Mouse (Mus musculus) embryonic facial prominence, embryonic 15.5 days (tissue): ENCODE data around the gene Zmat5. TPM values are rescaled to one million over a fixed set of nuclear protein-coding genes. Genes with fewer than 3 reads are reported as not detected.

Experiments used
- ATAC-seq: fragments of 200-750 bp; cut with Nextera tagmentation; 2 replicates; pipeline ENCODE4 v1.8.0; 2017; ENCODE audit warnings: low read depth, moderate TSS enrichment; ENCODE audit not compliant: insufficient number of reproducible peaks, low FRiP score, low TSS enrichment
- H3K27ac ChIP-seq: fragments of 300-500 bp; sonication (generic); replicated peaks from 2 replicates; pipeline ENCODE4 v1.5.1; 2015; ENCODE audit warnings: mild to moderate bottlenecking, inconsistent platforms
- H3K27me3 ChIP-seq: fragments of 300-500 bp; sonication (generic); 2 replicates; pipeline ENCODE4 v1.6.1; 2015; ENCODE audit warnings: inconsistent platforms
- H3K36me3 ChIP-seq: fragments of 300-500 bp; sonication (generic); 2 replicates; pipeline ENCODE4 v1.6.1; 2015; ENCODE audit warnings: mild to moderate bottlenecking, inconsistent platforms
- H3K4me1 ChIP-seq: fragments of 300-500 bp; sonication (generic); 2 replicates; pipeline ENCODE4 v1.6.1; 2015; ENCODE audit warnings: inconsistent platforms
- H3K4me2 ChIP-seq: fragments of 300-500 bp; sonication (generic); replicated peaks from 2 replicates; pipeline ENCODE4 v1.6.1; 2015; ENCODE audit warnings: mild to moderate bottlenecking, inconsistent platforms
- H3K4me3 ChIP-seq: fragments of 300-500 bp; sonication (generic); replicated peaks from 2 replicates; pipeline ENCODE4 v1.5.1; 2015; ENCODE audit warnings: mild to moderate bottlenecking, inconsistent platforms
- H3K9ac ChIP-seq: fragments of 300-500 bp; sonication (generic); 2 replicates; pipeline ENCODE4 v1.6.1; 2015; ENCODE audit warnings: inconsistent platforms
- H3K9me3 ChIP-seq: fragments of 300-500 bp; sonication (generic); replicated peaks from 2 replicates; pipeline ENCODE4 v1.6.1; 2016; ENCODE audit warnings: inconsistent platforms
- WGBS: fragments of 180-500 bp; shearing (Covaris S2); methylation state at CpG from one replicate; pipeline ENCODE4 v1.1.7; 2015; 5-methylcytosine and 5-hydroxymethylcytosine counted together
- polyA plus RNA-seq: library from polyadenylated mRNA; unstranded; fragments of >200 nt; fragmentation: Nextera tagmentation; extraction: Ambion mirVana; gene quantifications from 2 replicates; pipeline ENCODE4 v1.2.1, GENCODE M21; 2015

The Zmat5 gene
- polyA plus RNA-seq, 1 experiment from 2014 or later, result 67.1 TPM

DNA sequence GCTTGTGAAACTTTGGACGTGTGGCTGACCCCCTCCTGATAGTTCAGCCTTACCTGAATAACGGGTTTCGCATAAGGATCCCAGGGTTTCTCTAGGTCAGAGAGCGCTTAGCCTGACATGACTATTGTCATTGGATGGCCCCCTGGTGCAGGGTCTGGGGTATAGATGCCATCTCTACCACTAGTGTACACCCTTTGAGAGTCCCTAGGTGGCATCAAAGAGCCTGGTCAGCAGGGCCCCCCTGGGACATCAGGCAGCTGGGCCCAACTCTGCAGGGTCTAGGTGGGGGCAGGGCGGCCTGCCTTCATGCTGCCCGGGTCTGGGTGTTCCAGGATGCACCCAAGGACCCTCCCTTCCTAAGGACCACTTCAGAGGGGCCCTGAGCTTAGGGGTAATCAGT, 31.9 kb downstream of the Zmat5 start:
- whole genome bisulfite sequencing, result 55% methylated on average over 6 of the region's 6 CpGs
- Histone ChIP-seq H3K4me3 (no peak overlapping the region), H3K4me2 (no peak overlapping the region), H3K9me3 (no peaks in the 10 kb centered on the region), H3K36me3 (peaks cover 7% of the 10 kb centered on the region; the same call in 1 of the 2 replicates), H3K27me3 (no peaks in the 10 kb centered on the region), H3K9ac (no peak overlapping the region), H3K4me1 (no peaks in the 10 kb centered on the region), H3K27ac (no peak overlapping the region)
- ATAC-seq, result no peak

DNA sequence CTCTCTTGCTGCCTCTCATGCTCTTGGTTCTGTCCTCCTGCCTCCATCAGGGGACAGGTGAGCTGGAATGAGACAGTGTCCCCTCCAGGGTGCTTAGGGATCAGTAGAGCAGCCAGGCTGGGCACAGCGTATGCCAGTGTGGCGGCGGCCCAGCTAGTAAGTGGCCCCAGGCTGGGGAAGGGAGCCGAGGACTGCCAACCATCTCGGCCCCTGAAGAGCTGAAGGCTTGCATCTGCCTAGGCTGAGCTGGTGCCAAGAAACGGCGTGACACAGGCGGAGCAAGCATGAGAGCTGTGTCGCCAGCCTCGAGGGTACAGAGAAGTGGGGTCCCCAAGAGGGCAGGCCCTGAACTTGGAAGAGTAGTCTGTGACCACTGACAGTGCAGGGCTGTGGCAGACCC, 33.2 kb downstream of the Zmat5 start:
- no peak for ATAC-seq
- H3K4me2 ChIP-seq, result no peak overlapping the region
- no peak overlapping the region for H3K27ac ChIP-seq
- peaks cover 3% of the 10 kb centered on the region; the same call in 1 of the 2 replicates for H3K36me3 ChIP-seq
- 63% methylated on average over 10 of the region's 10 CpGs for WGBS
- no peak overlapping the region for H3K4me3 ChIP-seq
- no peaks in the 10 kb centered on the region for H3K9me3 ChIP-seq
- no peaks in the 10 kb centered on the region for H3K4me1 ChIP-seq
- H3K9ac ChIP-seq, result no peak overlapping the region
- H3K27me3 ChIP-seq, result peaks cover 4% of the 10 kb centered on the region

DNA sequence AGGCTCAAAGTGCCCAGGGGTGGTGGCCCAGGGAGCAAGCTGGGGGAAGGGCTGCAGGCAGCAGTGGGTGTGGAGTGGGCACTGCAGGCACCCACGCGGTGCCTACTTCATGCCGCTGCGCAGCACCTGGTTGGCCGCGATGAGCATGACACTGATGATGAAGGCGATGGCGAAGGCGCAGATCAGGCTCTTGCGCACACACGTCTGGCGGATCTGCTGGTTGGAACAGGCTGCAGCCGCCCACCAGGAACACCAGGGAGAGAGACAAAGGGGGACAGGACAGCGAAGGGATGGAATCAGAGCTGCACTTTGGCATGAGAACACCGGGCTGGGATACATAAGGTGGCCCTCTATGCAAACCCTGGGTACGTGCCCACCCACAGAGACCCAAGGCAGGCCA, 34.2 kb downstream of the Zmat5 start:
- H3K36me3 ChIP-seq, result no peaks in the 10 kb centered on the region
- no peak overlapping the region for H3K4me2 ChIP-seq
- peaks cover 14% of the 10 kb centered on the region for H3K27me3 ChIP-seq
- H3K27ac ChIP-seq, result no peak overlapping the region
- H3K4me1 ChIP-seq, result no peaks in the 10 kb centered on the region
- 90% methylated on average over 16 of the region's 16 CpGs for WGBS
- no peak overlapping the region for H3K9ac ChIP-seq
- no peaks in the 10 kb centered on the region for H3K9me3 ChIP-seq
- ATAC-seq, result no peak
- H3K4me3 ChIP-seq, result no peak overlapping the region

- H3K36me3 ChIP-seq, result no peaks in the 10 kb centered on the region
- peaks cover 35% of the 10 kb centered on the region for H3K27me3 ChIP-seq
- H3K4me2 ChIP-seq, result no peak overlapping the region
- H3K27ac ChIP-seq, result no peak overlapping the region
- no peak for ATAC-seq
- H3K9me3 ChIP-seq, result no peaks in the 10 kb centered on the region
- WGBS, result 58% methylated on average over 5 of the region's 5 CpGs
- H3K9ac ChIP-seq, result no peak overlapping the region
- peaks cover 3% of the 10 kb centered on the region for H3K4me1 ChIP-seq
- H3K4me3 ChIP-seq, result no peak overlapping the region
These were observed 36.3 kb downstream of the Zmat5 start for GRCm38 (mm10) chr11:4740785-4741184.

DNA sequence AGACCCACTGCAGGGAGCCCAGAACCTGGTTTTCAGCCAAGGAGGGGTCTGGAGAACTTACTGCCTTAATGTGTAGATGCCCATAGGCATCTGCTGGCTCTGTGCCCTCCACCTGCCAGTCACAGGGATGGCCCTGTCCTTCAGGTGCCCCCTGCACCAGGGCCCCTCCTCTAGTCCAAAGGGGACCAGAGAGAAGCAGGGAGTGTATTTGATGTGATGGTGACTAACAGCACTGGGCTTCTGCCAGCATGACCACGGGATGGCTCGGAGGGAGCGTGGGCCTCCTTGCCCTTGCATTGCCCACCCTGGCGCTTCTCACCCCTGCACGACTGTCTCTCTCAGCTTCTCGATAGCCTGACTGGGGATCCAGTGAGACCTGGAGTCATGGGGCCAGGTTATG, 40.2 kb downstream of the Zmat5 start:
- no peak overlapping the region for H3K27ac ChIP-seq
- no peak overlapping the region for H3K4me3 ChIP-seq
- H3K9ac ChIP-seq, result no peak overlapping the region
- ATAC-seq, result no peak
- peaks cover 74% of the 10 kb centered on the region for H3K27me3 ChIP-seq
- H3K4me1 ChIP-seq, result peaks cover 19% of the 10 kb centered on the region
- H3K9me3 ChIP-seq, result no peaks in the 10 kb centered on the region
- 67% methylated on average over 6 of the region's 6 CpGs for WGBS
- H3K36me3 ChIP-seq, result no peaks in the 10 kb centered on the region
- H3K4me2 ChIP-seq, result no peak overlapping the region

GRCm38 (mm10) chr11:4745969-4746368, 41.5 kb downstream of the Zmat5 start:
- peak overlapping the region; percentile 51 for H3K4me3 ChIP-seq
- no peaks in the 10 kb centered on the region for H3K9me3 ChIP-seq
- H3K4me1 ChIP-seq, result peaks cover 19% of the 10 kb centered on the region
- peaks cover 82% of the 10 kb centered on the region for H3K27me3 ChIP-seq
- no peak overlapping the region for H3K9ac ChIP-seq
- ATAC-seq, result no peak
- H3K36me3 ChIP-seq, result no peaks in the 10 kb centered on the region
- H3K4me2 ChIP-seq, result peak overlapping the region; percentile 98
- no peak overlapping the region for H3K27ac ChIP-seq
- WGBS, result under 1% methylated on average over 39 of the region's 39 CpGs

GRCm38 (mm10) chr11:4746733-4747132, 42.3 kb downstream of the Zmat5 start, which contains the start of gene Cabp7:
Cabp7 (minus strand) TSS chr11:4746778.
- H3K4me2 ChIP-seq, result peak within 1 kb of the TSS; percentile 98
- no peak within 1 kb of the TSS for H3K27ac ChIP-seq
- no peaks in the 10 kb centered on the region for H3K9me3 ChIP-seq
- H3K36me3 ChIP-seq, result no peaks in the 10 kb centered on the region
- ATAC-seq, result no peak
- WGBS, result 3% methylated on average over 49 of the region's 73 CpGs
- H3K27me3 ChIP-seq, result peaks cover 84% of the 10 kb centered on the region
- no peak within 1 kb of the TSS for H3K9ac ChIP-seq
- peaks cover 19% of the 10 kb centered on the region for H3K4me1 ChIP-seq
- peak within 1 kb of the TSS; percentile 51 for H3K4me3 ChIP-seq

GRCm38 (mm10) chr11:4747285-4747684, 42.8 kb downstream of the Zmat5 start:
- Histone ChIP-seq H3K27me3 (peaks cover 84% of the 10 kb centered on the region), H3K27ac (no peak overlapping the region), H3K4me2 (peak overlapping the region; percentile 98), H3K9ac (no peak overlapping the region), H3K4me1 (peaks cover 19% of the 10 kb centered on the region), H3K36me3 (no peaks in the 10 kb centered on the region), H3K4me3 (peak overlapping the region; percentile 51), H3K9me3 (no peaks in the 10 kb centered on the region)
- no peak for ATAC-seq
- WGBS, result 1% methylated on average over 12 of the region's 12 CpGs

DNA sequence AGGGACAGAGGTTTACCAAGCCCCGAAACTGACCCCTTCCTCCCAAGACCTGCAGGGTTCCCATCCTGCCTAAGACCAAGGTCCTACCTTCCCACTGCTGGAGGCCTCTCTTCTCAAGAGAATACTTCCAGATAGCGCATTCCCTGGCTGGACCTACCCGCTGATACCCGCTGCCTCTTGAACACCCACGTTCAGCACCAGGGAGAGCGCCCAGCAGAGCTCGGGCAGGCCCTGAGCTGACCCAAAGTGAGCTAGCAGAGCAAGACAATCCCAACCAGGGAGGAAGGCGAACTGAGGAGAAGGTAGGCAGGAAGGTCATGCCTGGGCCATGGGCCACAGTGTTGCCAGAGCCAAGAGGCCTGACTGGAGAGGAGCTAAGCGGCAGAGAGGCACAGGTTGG, 45.8 kb downstream of the Zmat5 start:
- Histone ChIP-seq H3K27me3 (peaks cover 57% of the 10 kb centered on the region), H3K9ac (no peak overlapping the region), H3K27ac (no peak overlapping the region), H3K4me2 (no peak overlapping the region), H3K4me3 (no peak overlapping the region), H3K36me3 (no peaks in the 10 kb centered on the region), H3K4me1 (peaks cover 19% of the 10 kb centered on the region), H3K9me3 (no peaks in the 10 kb centered on the region)
- 6% methylated on average over 9 of the region's 9 CpGs for WGBS
- no peak for ATAC-seq

DNA sequence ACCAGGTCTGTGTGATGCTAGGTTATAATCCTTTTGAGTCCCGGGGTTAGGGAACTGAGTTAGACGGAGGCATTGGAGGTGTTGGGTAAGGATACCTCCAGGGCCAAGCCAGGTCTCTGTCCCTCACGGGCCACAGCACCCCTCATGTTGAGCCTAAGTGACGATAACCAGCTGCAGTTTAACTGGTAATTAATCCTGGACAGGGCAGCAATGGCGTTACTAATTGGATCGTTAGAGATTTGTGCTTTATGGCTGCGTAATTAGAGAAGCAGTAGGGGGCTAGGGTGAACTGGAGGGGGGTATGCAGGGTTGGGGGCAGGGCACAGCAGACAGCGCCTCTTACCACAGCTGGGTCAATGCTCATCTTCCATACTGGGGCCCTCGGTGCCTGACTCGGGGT, 48.4 kb downstream of the Zmat5 start:
- H3K9ac ChIP-seq, result no peak overlapping the region
- 33% methylated on average over 10 of the region's 10 CpGs for WGBS
- H3K27ac ChIP-seq, result no peak overlapping the region
- H3K36me3 ChIP-seq, result no peaks in the 10 kb centered on the region
- H3K9me3 ChIP-seq, result no peaks in the 10 kb centered on the region
- no peak overlapping the region for H3K4me3 ChIP-seq
- H3K4me1 ChIP-seq, result no peaks in the 10 kb centered on the region
- no peak for ATAC-seq
- H3K27me3 ChIP-seq, result peaks cover 31% of the 10 kb centered on the region
- H3K4me2 ChIP-seq, result no peak overlapping the region

- no peak overlapping the region for H3K27ac ChIP-seq
- no peak overlapping the region for H3K9ac ChIP-seq
- H3K36me3 ChIP-seq, result no peaks in the 10 kb centered on the region
- H3K4me1 ChIP-seq, result no peaks in the 10 kb centered on the region
- H3K4me3 ChIP-seq, result no peak overlapping the region
- no peak overlapping the region for H3K4me2 ChIP-seq
- H3K27me3 ChIP-seq, result peaks cover 19% of the 10 kb centered on the region
- 90% methylated on average over 3 of the region's 3 CpGs for WGBS
- H3K9me3 ChIP-seq, result no peaks in the 10 kb centered on the region
- no peak for ATAC-seq
These were observed 49.6 kb downstream of the Zmat5 start for GRCm38 (mm10) chr11:4754036-4754435.

GRCm38 (mm10) chr11:4754867-4755266, 50.4 kb downstream of the Zmat5 start:
- Histone ChIP-seq H3K4me1 (no peaks in the 10 kb centered on the region), H3K4me2 (no peak overlapping the region), H3K36me3 (no peaks in the 10 kb centered on the region), H3K9ac (no peak overlapping the region), H3K27me3 (peaks cover 11% of the 10 kb centered on the region), H3K4me3 (no peak overlapping the region), H3K9me3 (no peaks in the 10 kb centered on the region), H3K27ac (no peak overlapping the region)
- WGBS, result 75% methylated on average over 11 of the region's 11 CpGs
- ATAC-seq, result no peak
